Comparison of ENCODE assay signal across 24 mouse cellular contexts in genomic region chr9:86652194-86652593, GRCm38 (mm10). TPM values are rescaled to one million over a fixed set of nuclear protein-coding genes. Genes with fewer than 3 reads are reported as not detected.
A peak's percentile ranks its signal among the peaks of the same experiment; 100 is the strongest.
DNase-seq lines count a peak whose midpoint lies in the region; ATAC-seq and TF ChIP-seq lines count a peak whose summit lies in the region.
"Had no signal": no experiment of that assay in that cellular context is flagged by ENCODE, and none has a peak within 500 bp of the region (broad histone marks: within the 10 kb centered on the region; RNA-seq: fewer than 3 reads in every experiment).

No protein-coding gene starts in this region.

- no peaks in the 10 kb centered on the region for H3K27me3 ChIP-seq in lung, embryonic 14.5 days (ENCODE audit: insufficient read depth, low read length)
- no peaks in the 10 kb centered on the region for H3K27me3 ChIP-seq in neural tube, embryonic 12.5 days (replicated peaks)
- no peaks in the 10 kb centered on the region for H3K27me3 ChIP-seq in intestine, embryonic 16.5 days (replicated peaks; ENCODE audit: control insufficient read depth, insufficient read depth, low read length)
- H3K27me3 ChIP-seq: embryonic facial prominence, embryonic 12.5 days; embryonic facial prominence, embryonic 15.5 days; forebrain, embryonic 12.5 days; forebrain, embryonic 15.5 days; heart, embryonic 13.5 days; hindbrain, embryonic 12.5 days; hindbrain, embryonic 15.5 days had no signal

- WGBS in lung, embryonic 14.5 days = 31% methylated on average over 1 of the region's 1 CpGs
- WGBS in neural tube, embryonic 12.5 days = 56% methylated on average over 1 of the region's 1 CpGs
- 36% methylated on average over 1 of the region's 1 CpGs for WGBS in intestine, embryonic 16.5 days

- H3K27ac ChIP-seq in lung, embryonic 14.5 days (ENCODE audit: low read depth) = no peak overlapping the region
- H3K27ac ChIP-seq in neural tube, embryonic 12.5 days = no peak overlapping the region
- H3K27ac ChIP-seq in intestine, embryonic 16.5 days (ENCODE audit: low read length) = no peak overlapping the region
- H3K27ac ChIP-seq: embryonic facial prominence, embryonic 12.5 days; embryonic facial prominence, embryonic 15.5 days; forebrain, embryonic 12.5 days; forebrain, embryonic 15.5 days; heart, adult 2 months; heart, embryonic 10.5 days; heart, embryonic 13.5 days; hindbrain, embryonic 12.5 days; hindbrain, embryonic 15.5 days had no signal

- no peaks in the 10 kb centered on the region for H3K4me1 ChIP-seq in lung, embryonic 14.5 days (ENCODE audit: insufficient read depth)
- H3K4me1 ChIP-seq in neural tube, embryonic 12.5 days = no peaks in the 10 kb centered on the region
- H3K4me1 ChIP-seq in intestine, embryonic 16.5 days (ENCODE audit: control insufficient read depth, insufficient read depth, low read length) = peaks cover 2% of the 10 kb centered on the region; the same call in 1 of the 2 replicates
- H3K4me1 ChIP-seq: embryonic facial prominence, embryonic 12.5 days; embryonic facial prominence, embryonic 15.5 days; forebrain, embryonic 12.5 days; heart, embryonic 10.5 days; hindbrain, embryonic 12.5 days; hindbrain, embryonic 15.5 days had no signal

- H3K9ac ChIP-seq in lung, embryonic 14.5 days = no peak overlapping the region
- H3K9ac ChIP-seq in neural tube, embryonic 12.5 days = no peak overlapping the region
- no peak overlapping the region for H3K9ac ChIP-seq in intestine, embryonic 16.5 days (ENCODE audit: low read depth, low read length)
- H3K9ac ChIP-seq: embryonic facial prominence, embryonic 12.5 days; embryonic facial prominence, embryonic 15.5 days; forebrain, embryonic 12.5 days; forebrain, embryonic 15.5 days; heart, embryonic 13.5 days; hindbrain, embryonic 12.5 days; hindbrain, embryonic 15.5 days had no signal

- H3K9me3 ChIP-seq in lung, embryonic 14.5 days (ENCODE audit: low read depth, low read length) = no peaks in the 10 kb centered on the region
- no peaks in the 10 kb centered on the region for H3K9me3 ChIP-seq in neural tube, embryonic 12.5 days
- no peaks in the 10 kb centered on the region for H3K9me3 ChIP-seq in intestine, embryonic 16.5 days (ENCODE audit: control insufficient read depth, low read length)
- H3K9me3 ChIP-seq: embryonic facial prominence, embryonic 12.5 days; embryonic facial prominence, embryonic 15.5 days; forebrain, embryonic 12.5 days; forebrain, embryonic 15.5 days; heart, embryonic 10.5 days; heart, embryonic 13.5 days; hindbrain, embryonic 12.5 days; hindbrain, embryonic 15.5 days had no signal

- no peaks in the 10 kb centered on the region for H3K36me3 ChIP-seq in lung, embryonic 14.5 days (ENCODE audit: insufficient read depth)
- H3K36me3 ChIP-seq in neural tube, embryonic 12.5 days = no peaks in the 10 kb centered on the region
- H3K36me3 ChIP-seq in intestine, embryonic 16.5 days (ENCODE audit: control insufficient read depth, insufficient read depth, low read length) = no peaks in the 10 kb centered on the region
- H3K36me3 ChIP-seq: embryonic facial prominence, embryonic 12.5 days; embryonic facial prominence, embryonic 15.5 days; forebrain, embryonic 12.5 days; forebrain, embryonic 15.5 days; heart, embryonic 10.5 days; hindbrain, embryonic 12.5 days; hindbrain, embryonic 15.5 days had no signal

- no peak overlapping the region for H3K4me3 ChIP-seq in lung, embryonic 14.5 days (ENCODE audit: low read depth, low read length)
- no peak overlapping the region for H3K4me3 ChIP-seq in neural tube, embryonic 12.5 days
- no peak overlapping the region for H3K4me3 ChIP-seq in intestine, embryonic 16.5 days (ENCODE audit: low read length)
- H3K4me3 ChIP-seq: embryonic facial prominence, embryonic 12.5 days; embryonic facial prominence, embryonic 15.5 days; erythroblast, embryonic 14.5 days; forebrain, embryonic 12.5 days; forebrain, embryonic 15.5 days; heart, adult 2 months; heart, embryonic 10.5 days; heart, embryonic 13.5 days; hindbrain, embryonic 12.5 days; hindbrain, embryonic 15.5 days had no signal

- H3K4me2 ChIP-seq in lung, embryonic 14.5 days = no peak overlapping the region
- H3K4me2 ChIP-seq in neural tube, embryonic 12.5 days (replicated peaks) = no peak overlapping the region
- H3K4me2 ChIP-seq in intestine, embryonic 16.5 days (ENCODE audit: low read depth, low read length) = no peak overlapping the region
- H3K4me2 ChIP-seq: embryonic facial prominence, embryonic 12.5 days; embryonic facial prominence, embryonic 15.5 days; forebrain, embryonic 12.5 days; forebrain, embryonic 15.5 days; heart, embryonic 13.5 days; hindbrain, embryonic 12.5 days; hindbrain, embryonic 15.5 days had no signal

- TF ChIP-seq CTCF in lung, embryonic 14.5 days (IDR thresholded peaks at IDR 0.05; ENCODE audit: low read depth) = no peak

- peak; percentile 71; the same call in 1 of the 2 replicates for ATAC-seq in lung, embryonic 14.5 days (ENCODE audit: insufficient read depth)
- ATAC-seq in neural tube, embryonic 12.5 days (ENCODE audit: low FRiP score, low read depth) = 0 out of 2 replicates have a peak, but pooled peaks have one; percentile 35
- peak; percentile 59 for ATAC-seq in intestine, embryonic 16.5 days
- ATAC-seq in erythroblast, adult 5-6 weeks (replicated peaks; ENCODE audit: low FRiP score, poor library complexity, severe bottlenecking) = no peak
- ATAC-seq: CD4-positive, CD25-positive, alpha-beta regulatory T cell, adult 4 months; forebrain, embryonic 15.5 days had no signal

- peak; percentile 36 for DNase-seq in lung, embryonic 14.5 days
- no peak for DNase-seq in lung, postnatal 10 days
- no peak for DNase-seq in neural tube, embryonic 10.5 days (ENCODE audit: extremely low spot score, low spot score)
- DNase-seq: adrenal gland, adult 2 months; adrenal gland, postnatal 14 days; cerebellum, adult 11 months; cerebellum, adult 2 months; cerebellum, adult 9-11 months; cerebellum, postnatal 25 days; gastrocnemius, postnatal 25 days; heart, adult 2 months had no signal

RNA-seq across cellular contexts. Expression of gene Me1, which starts 43.6 kb away (rescaled TPM):
- polyA plus RNA-seq in lung, embryonic 14.5 days (2014; fragmentation: Nextera tagmentation; extraction: Ambion mirVana) = 27.4 and 28.8 TPM in 2 replicates
- polyA plus RNA-seq in neural tube, embryonic 12.5 days (2016; fragmentation: Nextera tagmentation; extraction: Ambion mirVana) = 23.7 and 26.3 TPM in 2 replicates
- 23.5 and 23.9 TPM in 2 replicates for polyA plus RNA-seq in intestine, embryonic 16.5 days (2015; fragmentation: Nextera tagmentation; extraction: Ambion mirVana)
- total RNA-seq in erythroblast, adult 5-6 weeks (2015; ENCODE audit: low replicate concordance) = 0.58 TPM in 1 of 2 replicates, not detected in the other
- total RNA-seq in erythroblast, adult 5-6 weeks (2017; ENCODE audit: low replicate concordance) = 2.8 TPM in 1 of 2 replicates, not detected in the other
- polyA plus RNA-seq: CD4-positive, CD25-positive, alpha-beta regulatory T cell, adult 4 months had no signal
